Mouse (Mus musculus) MEL (cell line): ENCODE measurements around the gene Mroh2a. TPM values are rescaled to one million over a fixed set of nuclear protein-coding genes. Genes with fewer than 3 reads are reported as not detected.

Experiments
- DNase-seq: peaks from one replicate; pipeline ENCODE4 v3.0.0; 2011; ENCODE audit warnings: low read depth, low spot score
- H3K27ac ChIP-seq: 2 replicates; pipeline ENCODE4 v1.5.1; 2012; ENCODE audit warnings: low read depth, mild to moderate bottlenecking, control low read depth, low read length, moderate library complexity; ENCODE audit not compliant: control insufficient read depth
- H3K27me3 ChIP-seq, 2 experiments: fragments of 150-350 bp in 1 of 2; sonication (generic) in 1 of 2; 2 replicates each; pipeline ENCODE4 v1.6.1; 2012; ENCODE audit warnings: low read length in 2 of 2, mild to moderate bottlenecking in 2 of 2, improper control_type of control experiment in 1 of 2, moderate library complexity in 1 of 2; ENCODE audit not compliant: insufficient read depth in 2 of 2, control insufficient read depth in 1 of 2
- H3K36me3 ChIP-seq, 2 experiments: 2 replicates each; pipeline ENCODE4 v1.6.1; 2012 to 2014; ENCODE audit warnings: low read length in 2 of 2, improper control_type of control experiment in 1 of 2, inconsistent platforms in 1 of 2, mild to moderate bottlenecking in 1 of 2; ENCODE audit not compliant: insufficient read depth in 2 of 2, control insufficient read depth in 1 of 2
- H3K4me1 ChIP-seq, 2 experiments: fragments of 150-350 bp in 1 of 2; sonication (generic) in 1 of 2; 2 replicates each; pipeline ENCODE4 v1.6.1; 2012; ENCODE audit warnings: low read length in 2 of 2, improper control_type of control experiment in 1 of 2, mild to moderate bottlenecking in 1 of 2; ENCODE audit not compliant: insufficient read depth in 2 of 2, control insufficient read depth in 1 of 2
- H3K4me3 ChIP-seq, 2 experiments: fragments of 150-350 bp in 1 of 2; sonication (generic) in 1 of 2; 2 replicates each; pipeline ENCODE4 v1.5.1; 2012; ENCODE audit warnings: low read depth in 2 of 2, low read length in 2 of 2, mild to moderate bottlenecking in 2 of 2, moderate library complexity in 2 of 2, control low read depth in 1 of 2, improper control_type of control experiment in 1 of 2; ENCODE audit not compliant: control insufficient read depth in 1 of 2, insufficient read depth in 1 of 2
- H3K79me2 ChIP-seq: 2 replicates; pipeline ENCODE4 v1.6.1; 2012; ENCODE audit warnings: mild to moderate bottlenecking, low read length, moderate library complexity; ENCODE audit not compliant: control insufficient read depth, poor library complexity, insufficient read depth
- H3K9ac ChIP-seq: 2 replicates; pipeline ENCODE4 v1.6.1; 2012; ENCODE audit warnings: low read depth, mild to moderate bottlenecking, control low read depth, low read length, moderate library complexity; ENCODE audit not compliant: control insufficient read depth, poor library complexity, severe bottlenecking
- H3K9me3 ChIP-seq: fragments of 150-350 bp; sonication (generic); replicated peaks from 2 replicates; pipeline ENCODE4 v1.6.1; 2012; ENCODE audit warnings: mild to moderate bottlenecking, low read length, improper control_type of control experiment, moderate library complexity; ENCODE audit not compliant: insufficient read depth
- CTCF ChIP-seq, 3 experiments: IDR thresholded peaks in 2 of 3; conservative IDR thresholded peaks in 1 of 3; 2 replicates each; pipeline ENCODE4 v1.5.1; 2011 to 2012; ENCODE audit warnings: low read length in 3 of 3, low read depth in 2 of 3, mild to moderate bottlenecking in 2 of 3, improper control_type of control experiment in 1 of 3, inconsistent platforms in 1 of 3, mixed read lengths in 1 of 3, moderate library complexity in 1 of 3; ENCODE audit not compliant: control insufficient read depth in 1 of 3, insufficient read depth in 1 of 3, poor library complexity in 1 of 3, severe bottlenecking in 1 of 3
- E2F4 ChIP-seq: IDR thresholded peaks from 2 replicates; pipeline ENCODE4 v1.6.1; 2011; ENCODE audit warnings: low read depth, low read length, improper control_type of control experiment, borderline replicate concordance
- GATA1 ChIP-seq: IDR thresholded peaks from 2 replicates; pipeline ENCODE4 v1.6.1; 2011; ENCODE audit warnings: low read depth, low read length, improper control_type of control experiment
- HCFC1 ChIP-seq: IDR thresholded peaks from 2 replicates; pipeline ENCODE4 v1.6.1; 2012; ENCODE audit warnings: low read depth, mild to moderate bottlenecking, inconsistent platforms, low read length, improper control_type of control experiment, moderate library complexity
- JUND ChIP-seq: IDR thresholded peaks from 2 replicates; pipeline ENCODE4 v1.6.1; 2011; ENCODE audit warnings: low read depth, mild to moderate bottlenecking, improper control_type of control experiment, low read length
- KAT2A ChIP-seq: conservative IDR thresholded peaks from 2 replicates; pipeline ENCODE4 v1.6.1; 2012; ENCODE audit warnings: low read depth, low read length, improper control_type of control experiment, inconsistent platforms
- MAFK ChIP-seq: IDR thresholded peaks from 2 replicates; pipeline ENCODE4 v1.6.1; 2011; ENCODE audit warnings: low read depth, mild to moderate bottlenecking, low read length, improper control_type of control experiment, borderline replicate concordance
- MAX ChIP-seq: IDR thresholded peaks from 2 replicates; pipeline ENCODE4 v1.6.1; 2011; ENCODE audit warnings: low read length, improper control_type of control experiment
- MAZ ChIP-seq: IDR thresholded peaks from 2 replicates; pipeline ENCODE4 v1.6.1; 2012; ENCODE audit warnings: low read depth, mild to moderate bottlenecking, inconsistent platforms, low read length, improper control_type of control experiment
- MXI1 ChIP-seq: IDR thresholded peaks from 2 replicates; pipeline ENCODE4 v1.6.1; 2011; ENCODE audit warnings: mild to moderate bottlenecking, low read depth, low read length, improper control_type of control experiment
- MYB ChIP-seq: IDR thresholded peaks from 2 replicates; pipeline ENCODE4 v1.6.1; 2011; ENCODE audit warnings: mild to moderate bottlenecking, low read depth, low read length, improper control_type of control experiment
- MYC ChIP-seq: IDR thresholded peaks from 2 replicates; pipeline ENCODE4 v1.6.1; 2011; ENCODE audit warnings: low read depth, mild to moderate bottlenecking, low read length, improper control_type of control experiment, moderate library complexity
- POLR2AphosphoS2 ChIP-seq: IDR thresholded peaks from 2 replicates; pipeline ENCODE4 v1.6.1; 2011; ENCODE audit warnings: low read length, improper control_type of control experiment
- RAD21 ChIP-seq: IDR thresholded peaks from 2 replicates; pipeline ENCODE4 v1.6.1; 2011; ENCODE audit warnings: mild to moderate bottlenecking, low read depth, low read length, improper control_type of control experiment
- TBP ChIP-seq: IDR thresholded peaks from 2 replicates; pipeline ENCODE4 v1.8.0; 2011; ENCODE audit warnings: low read depth, low read length, improper control_type of control experiment
- TCF12 ChIP-seq: IDR thresholded peaks from 2 replicates; pipeline ENCODE4 v1.6.1; 2014; ENCODE audit warnings: low read depth, mild to moderate bottlenecking, inconsistent platforms, low read length, improper control_type of control experiment, moderate library complexity
- UBTF ChIP-seq: IDR thresholded peaks from 2 replicates; pipeline ENCODE4 v1.6.1; 2012; ENCODE audit warnings: low read depth, mild to moderate bottlenecking, inconsistent platforms, low read length, improper control_type of control experiment, moderate library complexity, borderline replicate concordance; ENCODE audit not compliant: insufficient read depth
- USF2 ChIP-seq, 2 experiments: IDR thresholded peaks; 2 replicates each; pipeline ENCODE4 v1.6.1; 2011 to 2012; ENCODE audit warnings: improper control_type of control experiment in 2 of 2, low read length in 2 of 2, borderline replicate concordance in 1 of 2, inconsistent platforms in 1 of 2, low read depth in 1 of 2, mild to moderate bottlenecking in 1 of 2; ENCODE audit not compliant: insufficient read depth in 1 of 2
- ZC3H11A ChIP-seq: IDR thresholded peaks from 2 replicates; pipeline ENCODE4 v1.6.1; 2012; ENCODE audit warnings: low read depth, mild to moderate bottlenecking, inconsistent platforms, low read length, improper control_type of control experiment
- ZMIZ1 ChIP-seq: IDR thresholded peaks from 2 replicates; pipeline ENCODE4 v1.6.1; 2012; ENCODE audit warnings: low read depth, mild to moderate bottlenecking, inconsistent platforms, low read length, improper control_type of control experiment, moderate library complexity
- polyA plus RNA-seq, 2 experiments: library from polyadenylated mRNA; stranded (reverse) in 1 of 2; unstranded in 1 of 2; fragments of >175 nt in 1 of 2; fragments of >200 nt in 1 of 2; gene quantifications; 2 replicates each; pipeline versions ENCODE4 v1.2.1 to v1.2.4; 2012; ENCODE audit warnings: low replicate concordance in 2 of 2, low read depth in 1 of 2; ENCODE audit not compliant: insufficient read length in 2 of 2, insufficient read depth in 1 of 2, missing spikeins in 1 of 2
- total RNA-seq: library from RNA; depleted of rRNA; stranded (reverse); fragments of 300-350 nt; gene quantifications from 2 replicates; pipeline ENCODE4 v1.2.3, GENCODE M21; 2012; rRNA removed

Gene Mroh2a
- total and polyA plus RNA-seq, 3 experiments: 0.27 to 2.5 TPM; not detected in 1

DNA sequence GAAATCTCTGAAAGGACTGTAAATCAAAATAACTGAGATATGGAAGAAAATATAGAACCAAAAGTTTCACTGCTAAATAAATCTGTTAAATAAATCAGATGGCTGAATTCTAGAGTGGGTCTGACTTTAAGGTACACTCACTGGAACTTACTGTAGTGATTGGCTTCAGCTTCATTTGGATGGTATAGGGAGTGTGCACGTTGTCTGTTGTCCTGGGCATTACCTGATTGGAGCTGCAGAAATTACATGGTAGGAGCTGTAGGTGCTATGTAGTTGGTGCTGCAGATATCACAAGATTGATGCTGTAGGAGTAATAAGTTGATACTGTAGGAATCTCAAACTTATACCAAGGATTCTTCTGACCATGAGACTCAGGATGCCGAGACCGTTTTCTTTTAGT lies 83.6 kb downstream of the Mroh2a start:
- Histone ChIP-seq H3K27me3 (no peaks in the 10 kb centered on the region), H3K36me3 (no peaks in the 10 kb centered on the region), H3K9ac (no peak overlapping the region), H3K27ac (no peak overlapping the region), H3K79me2 (no peaks in the 10 kb centered on the region), H3K4me1 (no peaks in the 10 kb centered on the region), H3K9me3 (no peaks in the 10 kb centered on the region), H3K4me3 (no peak overlapping the region)
- no peak for TF ChIP-seq ZC3H11A
- TF ChIP-seq MYC: no peak
- TF ChIP-seq HCFC1: no peak
- TF ChIP-seq GATA1: no peak
- no peak for TF ChIP-seq POLR2AphosphoS2
- TF ChIP-seq JUND: no peak
- TF ChIP-seq MAX: no peak
- no peak for TF ChIP-seq TBP
- TF ChIP-seq KAT2A: no peak
- no peak for TF ChIP-seq E2F4
- TF ChIP-seq MXI1: no peak
- no peak for TF ChIP-seq MAZ
- TF ChIP-seq RAD21: no peak
- TF ChIP-seq UBTF: no peak
- no peak for TF ChIP-seq ZMIZ1
- TF ChIP-seq USF2 (IDR thresholded peaks at IDR 0.05; ENCODE audit: borderline replicate concordance in 1 of 2, insufficient read depth in 1 of 2, low read depth in 1 of 2, low read length in 2 of 2): no peak
- TF ChIP-seq TCF12: no peak
- no peak for TF ChIP-seq MAFK
- no peak for TF ChIP-seq CTCF (IDR thresholded peaks at IDR 0.05 in 2 of 3, conservative IDR thresholded peaks at IDR 0.05 in 1 of 3; ENCODE audit: control insufficient read depth in 1 of 3, insufficient read depth in 1 of 3, low read depth in 2 of 3, low read length in 3 of 3, poor library complexity in 1 of 3, severe bottlenecking in 1 of 3)
- no peak for TF ChIP-seq MYB
- DNase-seq: peak; percentile 7

Other genes with a start within 250 kb of the Mroh2a start
- 8.8 and 8.9 TPM in 2 replicates for gene Usp40, start 218.4 kb upstream of the Mroh2a start, total RNA-seq
- 10 to 100 TPM in 1 of 2 experiments, not detected in 1; 10.1 TPM for gene Usp40, start 218.4 kb upstream of the Mroh2a start, polyA plus RNA-seq
- gene Ugt1a10, start 171.6 kb upstream of the Mroh2a start, total RNA-seq: not detected in 2 replicates
- not detected for gene Ugt1a10, start 171.6 kb upstream of the Mroh2a start, polyA plus RNA-seq
- not detected in 2 replicates for gene Ugt1a9, start 156.2 kb upstream of the Mroh2a start, total RNA-seq
- not detected for gene Ugt1a9, start 156.2 kb upstream of the Mroh2a start, polyA plus RNA-seq
- gene Ugt1a8, start 139.2 kb upstream of the Mroh2a start, total RNA-seq: not detected in 2 replicates
- gene Ugt1a8, start 139.2 kb upstream of the Mroh2a start, polyA plus RNA-seq: not detected
- gene Ugt1a7c, start 131.9 kb upstream of the Mroh2a start, total RNA-seq: 0.03 TPM in 1 of 2 replicates, not detected in the other
- gene Ugt1a7c, start 131.9 kb upstream of the Mroh2a start, polyA plus RNA-seq: not detected
- not detected in 2 replicates for gene Ugt1a6b, start 123.7 kb upstream of the Mroh2a start, total RNA-seq
- gene Ugt1a6b, start 123.7 kb upstream of the Mroh2a start, polyA plus RNA-seq: not detected
- gene Ugt1a6a, start 92.2 kb upstream of the Mroh2a start, total RNA-seq: not detected in 2 replicates
- not detected for gene Ugt1a6a, start 92.2 kb upstream of the Mroh2a start, polyA plus RNA-seq
- not detected in 2 replicates for gene Ugt1a5, start 61.0 kb upstream of the Mroh2a start, total RNA-seq
- not detected for gene Ugt1a5, start 61.0 kb upstream of the Mroh2a start, polyA plus RNA-seq
- gene Ugt1a2, start 26.4 kb upstream of the Mroh2a start, total RNA-seq: not detected in 2 replicates
- gene Ugt1a2, start 26.4 kb upstream of the Mroh2a start, polyA plus RNA-seq: not detected
- gene Dnajb3, start 21.2 kb upstream of the Mroh2a start, total RNA-seq: not detected in 2 replicates
- gene Dnajb3, start 21.2 kb upstream of the Mroh2a start, polyA plus RNA-seq: not detected
- gene Ugt1a1, start 15.0 kb upstream of the Mroh2a start, total RNA-seq: not detected in 2 replicates
- gene Ugt1a1, start 15.0 kb upstream of the Mroh2a start, polyA plus RNA-seq: not detected
- gene Hjurp, start 50.6 kb downstream of the Mroh2a start, total RNA-seq: 58.6 and 59.4 TPM in 2 replicates
- 100 to 1,000 TPM in 1 of 2 experiments, 10 to 100 TPM in 1; 76.3 to 103 TPM for gene Hjurp, start 50.6 kb downstream of the Mroh2a start, polyA plus RNA-seq
- not detected in 2 replicates for gene Trpm8, start 50.7 kb downstream of the Mroh2a start, total RNA-seq
- not detected for gene Trpm8, start 50.7 kb downstream of the Mroh2a start, polyA plus RNA-seq
- not detected in 2 replicates for gene Spp2, start 180.0 kb downstream of the Mroh2a start, total RNA-seq
- gene Spp2, start 180.0 kb downstream of the Mroh2a start, polyA plus RNA-seq: not detected